Mouse (Mus musculus) limb, embryonic 14.5 days (tissue): Measurements from ENCODE around the gene Nrros. TPM values are rescaled to one million over a fixed set of nuclear protein-coding genes. Genes with fewer than 3 reads are reported as not detected.
"Not testable (repeated sequence)": the region's sequence is repeated elsewhere in the genome, so short reads cannot be mapped to it uniquely, and the experiment has no call there.

Source experiments
- ATAC-seq: fragments of 200-750 bp; cut with Nextera tagmentation; 2 replicates; pipeline ENCODE4 v1.8.0; 2017; ENCODE audit warnings: low read depth, moderate number of reproducible peaks, moderate TSS enrichment; ENCODE audit not compliant: low FRiP score
- DNase-seq: peaks from one replicate; pipeline ENCODE4 v3.0.0-alpha.2; 2015; ENCODE audit warnings: low spot score
- H3K27ac ChIP-seq: fragments of 300-500 bp; sonication (generic); replicated peaks from 2 replicates; pipeline ENCODE4 v1.5.1; 2014; ENCODE audit warnings: low read depth, mild to moderate bottlenecking, low read length, moderate library complexity, mixed read lengths
- H3K27me3 ChIP-seq: fragments of 300-500 bp; sonication (generic); 2 replicates; pipeline ENCODE4 v1.6.1; 2014; ENCODE audit warnings: low read length, mixed read lengths; ENCODE audit not compliant: control insufficient read depth, insufficient read depth
- H3K36me3 ChIP-seq: fragments of 300-500 bp; sonication (generic); 2 replicates; pipeline ENCODE4 v1.6.1; 2014; ENCODE audit warnings: mild to moderate bottlenecking, low read length, moderate library complexity, mixed read lengths; ENCODE audit not compliant: control insufficient read depth, insufficient read depth
- H3K4me1 ChIP-seq: fragments of 300-500 bp; sonication (generic); 2 replicates; pipeline ENCODE4 v1.6.1; 2014; ENCODE audit warnings: antibody characterized with exemption, low read length, mixed read lengths; ENCODE audit not compliant: control insufficient read depth, insufficient read depth
- H3K4me2 ChIP-seq: fragments of 300-500 bp; sonication (generic); replicated peaks from 2 replicates; pipeline ENCODE4 v1.6.1; 2014; ENCODE audit warnings: low read depth, mild to moderate bottlenecking, low read length, moderate library complexity; ENCODE audit not compliant: severe bottlenecking
- H3K4me3 ChIP-seq: fragments of 300-500 bp; sonication (generic); replicated peaks from 2 replicates; pipeline ENCODE4 v1.5.1; 2014; ENCODE audit warnings: low read length
- H3K9ac ChIP-seq: fragments of 300-500 bp; sonication (generic); 2 replicates; pipeline ENCODE4 v1.6.1; 2014; ENCODE audit warnings: mild to moderate bottlenecking, low read depth, low read length, moderate library complexity; ENCODE audit not compliant: severe bottlenecking
- H3K9me3 ChIP-seq: fragments of 300-500 bp; sonication (generic); 2 replicates; pipeline ENCODE4 v1.6.1; 2016; ENCODE audit warnings: low read length; ENCODE audit not compliant: control insufficient read depth
- POLR2A ChIP-seq: fragments of 200-500 bp; IDR thresholded peaks from 2 replicates; pipeline ENCODE4 v1.8.0; 2012; ENCODE audit warnings: inconsistent platforms, mild to moderate bottlenecking, moderate library complexity, borderline replicate concordance; ENCODE audit not compliant: insufficient read depth, insufficient read length; ENCODE audit errors: extremely low read depth
- WGBS: fragments of 180-500 bp; shearing (Covaris S2); extraction: QIAGEN DNeasy Blood & Tissue Kit; methylation state at CpG from one replicate; pipeline ENCODE4 v1.1.7; 2014; 5-methylcytosine and 5-hydroxymethylcytosine counted together
- polyA plus RNA-seq, 2 experiments: library from polyadenylated mRNA; depleted of rRNA in 1 of 2; stranded (reverse) in 1 of 2; unstranded in 1 of 2; fragments of >200 nt; fragmentation: Nextera tagmentation in 1 of 2; extraction: Ambion mirVana in 1 of 2; gene quantifications; 2 replicates each; pipeline versions ENCODE4 v1.2.1 to v1.2.3; 2012 to 2014

Nrros gene
- polyA plus RNA-seq, 2 experiments: 14.2 to 20.2 TPM

GRCm38 (mm10) chr16:32098897-32099637 is 66.3 kb downstream of the Nrros start:
- H3K27ac ChIP-seq: peak overlapping the region; percentile 79
- peak; percentile 74 for ATAC-seq
- H3K9ac ChIP-seq: peak overlapping the region; percentile 86
- no peaks in the 10 kb centered on the region for H3K27me3 ChIP-seq
- under 1% methylated on average over 33 of the region's 39 CpGs for WGBS
- H3K4me2 ChIP-seq: peak overlapping the region; percentile 74
- H3K4me3 ChIP-seq: peak overlapping the region; percentile 98
- no peak for TF ChIP-seq POLR2A
- H3K9me3 ChIP-seq: no peaks in the 10 kb centered on the region
- peaks cover 21% of the 10 kb centered on the region for H3K36me3 ChIP-seq
- DNase-seq: no peak
- peaks cover 8% of the 10 kb centered on the region; the same call in 1 of the 2 replicates for H3K4me1 ChIP-seq

GRCm38 (mm10) chr16:32097757-32098156 is 67.6 kb downstream of the Nrros start:
- H3K36me3 ChIP-seq: peaks cover 16% of the 10 kb centered on the region
- ATAC-seq, H3K4me1 ChIP-seq, H3K27me3 ChIP-seq, H3K9me3 ChIP-seq, H3K9ac ChIP-seq, H3K4me3 ChIP-seq, H3K4me2 ChIP-seq, H3K27ac ChIP-seq, DNase-seq: not testable (repeated sequence)
- WGBS: 76% methylated on average over 2 of the region's 2 CpGs

Other genes with a start within 250 kb of the Nrros start
- 0.20 and 0.35 TPM in 2 replicates for gene Pigz, start 231.7 kb downstream of the Nrros start, polyA plus RNA-seq (2012; rRNA removed)
- gene Pigz, start 231.7 kb downstream of the Nrros start, polyA plus RNA-seq (2014; fragmentation: Nextera tagmentation; extraction: Ambion mirVana): 0.32 and 0.50 TPM in 2 replicates
- gene 0610012G03Rik, start 217.1 kb downstream of the Nrros start, polyA plus RNA-seq (2012; rRNA removed): 55.4 and 72.1 TPM in 2 replicates
- gene 0610012G03Rik, start 217.1 kb downstream of the Nrros start, polyA plus RNA-seq (2014; fragmentation: Nextera tagmentation; extraction: Ambion mirVana): 99.4 and 100 TPM in 2 replicates
- gene Ncbp2, start 217.1 kb downstream of the Nrros start, polyA plus RNA-seq (2012; rRNA removed): 60.0 and 124 TPM in 2 replicates
- gene Ncbp2, start 217.1 kb downstream of the Nrros start, polyA plus RNA-seq (2014; fragmentation: Nextera tagmentation; extraction: Ambion mirVana): 104 and 115 TPM in 2 replicates
- 17.2 and 18.6 TPM in 2 replicates for gene Senp5, start 162.3 kb downstream of the Nrros start, polyA plus RNA-seq (2012; rRNA removed)
- 8.9 and 9.9 TPM in 2 replicates for gene Senp5, start 162.3 kb downstream of the Nrros start, polyA plus RNA-seq (2014; fragmentation: Nextera tagmentation; extraction: Ambion mirVana)
- gene Pak2, start 86.3 kb downstream of the Nrros start, polyA plus RNA-seq (2012; rRNA removed): 26.5 and 28.4 TPM in 2 replicates
- gene Pak2, start 86.3 kb downstream of the Nrros start, polyA plus RNA-seq (2014; fragmentation: Nextera tagmentation; extraction: Ambion mirVana): 35.8 and 36.1 TPM in 2 replicates
- gene Pigx, start 65.9 kb downstream of the Nrros start, polyA plus RNA-seq (2012; rRNA removed): 71.1 and 74.9 TPM in 2 replicates
- 104 and 105 TPM in 2 replicates for gene Pigx, start 65.9 kb downstream of the Nrros start, polyA plus RNA-seq (2014; fragmentation: Nextera tagmentation; extraction: Ambion mirVana)
- gene Cep19, start 65.8 kb downstream of the Nrros start, polyA plus RNA-seq (2012; rRNA removed): 11.5 and 15.6 TPM in 2 replicates
- gene Cep19, start 65.8 kb downstream of the Nrros start, polyA plus RNA-seq (2014; fragmentation: Nextera tagmentation; extraction: Ambion mirVana): 28.4 and 32.2 TPM in 2 replicates
- gene Bex6, start 14.2 kb upstream of the Nrros start, polyA plus RNA-seq (2012; rRNA removed): 0.08 TPM in 1 of 2 replicates, not detected in the other
- gene Bex6, start 14.2 kb upstream of the Nrros start, polyA plus RNA-seq (2014; fragmentation: Nextera tagmentation; extraction: Ambion mirVana): 0.19 TPM in 1 of 2 replicates, not detected in the other
- 11.7 and 13.3 TPM in 2 replicates for gene Fbxo45, start 81.6 kb upstream of the Nrros start, polyA plus RNA-seq (2012; rRNA removed)
- gene Fbxo45, start 81.6 kb upstream of the Nrros start, polyA plus RNA-seq (2014; fragmentation: Nextera tagmentation; extraction: Ambion mirVana): 14.0 and 20.3 TPM in 2 replicates
- 13.7 and 13.8 TPM in 2 replicates for gene Wdr53, start 81.6 kb upstream of the Nrros start, polyA plus RNA-seq (2012; rRNA removed)
- gene Wdr53, start 81.6 kb upstream of the Nrros start, polyA plus RNA-seq (2014; fragmentation: Nextera tagmentation; extraction: Ambion mirVana): 17.8 and 18.1 TPM in 2 replicates
- not detected in 2 replicates for gene Smco1, start 105.9 kb upstream of the Nrros start, polyA plus RNA-seq (2012; rRNA removed)
- not detected in 2 replicates for gene Smco1, start 105.9 kb upstream of the Nrros start, polyA plus RNA-seq (2014; fragmentation: Nextera tagmentation; extraction: Ambion mirVana)
- gene Rnf168, start 111.9 kb upstream of the Nrros start, polyA plus RNA-seq (2012; rRNA removed): 14.1 and 14.8 TPM in 2 replicates
- 28.5 and 31.8 TPM in 2 replicates for gene Rnf168, start 111.9 kb upstream of the Nrros start, polyA plus RNA-seq (2014; fragmentation: Nextera tagmentation; extraction: Ambion mirVana)
- 23.7 and 24.6 TPM in 2 replicates for gene Ubxn7, start 166.7 kb upstream of the Nrros start, polyA plus RNA-seq (2012; rRNA removed)
- 18.6 and 23.5 TPM in 2 replicates for gene Ubxn7, start 166.7 kb upstream of the Nrros start, polyA plus RNA-seq (2014; fragmentation: Nextera tagmentation; extraction: Ambion mirVana)
- gene Tm4sf19, start 234.9 kb upstream of the Nrros start, polyA plus RNA-seq (2012; rRNA removed): 0.10 and 0.24 TPM in 2 replicates
- gene Tm4sf19, start 234.9 kb upstream of the Nrros start, polyA plus RNA-seq (2014; fragmentation: Nextera tagmentation; extraction: Ambion mirVana): 0.15 TPM in 1 of 2 replicates, not detected in the other